Mouse (Mus musculus) frontal cortex, postnatal 10 days (tissue): ENCODE data around the gene Zfp326.

Experiments used
- DNase-seq, 2 experiments: peaks; one replicate each; pipeline ENCODE4 v3.0.0; 2022; ENCODE audit warnings: low spot score in 2 of 2, mixed read lengths in 1 of 2

Gene Zfp326

GRCm38 (mm10) chr5:105941951-105942350 lies 65.6 kb downstream of the Zfp326 start:
- DNase-seq: no peak
